Mouse (Mus musculus) midbrain, embryonic 10.5 days (tissue): ENCODE measurements around the gene Zfp568. TPM values are rescaled to one million over a fixed set of nuclear protein-coding genes. Genes with fewer than 3 reads are reported as not detected.

Experiments used
- DNase-seq: peaks from one replicate; pipeline ENCODE4 v3.0.0-alpha.2; 2017; ENCODE audit warnings: low spot score
- H3K27ac ChIP-seq: fragments of 300-500 bp; sonication (generic); replicated peaks from 2 replicates; pipeline ENCODE4 v1.5.1; 2016; ENCODE audit warnings: mild to moderate bottlenecking
- H3K27me3 ChIP-seq: fragments of 300-500 bp; sonication (generic); 2 replicates; pipeline ENCODE4 v1.6.1; 2016; ENCODE audit warnings: low read depth, mild to moderate bottlenecking; ENCODE audit not compliant: poor library complexity, severe bottlenecking
- H3K36me3 ChIP-seq: fragments of 300-500 bp; sonication (generic); 2 replicates; pipeline ENCODE4 v1.6.1; 2016; ENCODE audit warnings: mild to moderate bottlenecking, moderate library complexity
- H3K4me1 ChIP-seq: fragments of 300-500 bp; sonication (generic); 2 replicates; pipeline ENCODE4 v1.6.1; 2016
- H3K4me3 ChIP-seq: fragments of 300-500 bp; sonication (generic); 2 replicates; pipeline ENCODE4 v1.5.1; 2016; ENCODE audit warnings: mild to moderate bottlenecking, moderate library complexity
- H3K9me3 ChIP-seq: fragments of 300-500 bp; sonication (generic); replicated peaks from 2 replicates; pipeline ENCODE4 v1.6.1; 2016; ENCODE audit warnings: mild to moderate bottlenecking
- WGBS: fragments of 180-500 bp; shearing (Covaris S2); methylation state at CpG from one replicate; pipeline ENCODE4 v1.1.7; 2016; 5-methylcytosine and 5-hydroxymethylcytosine counted together
- polyA plus RNA-seq: library from polyadenylated mRNA; unstranded; fragments of >200 nt; fragmentation: Nextera tagmentation; extraction: Ambion mirVana; gene quantifications from 2 replicates; pipeline ENCODE4 v1.2.1, GENCODE M21; 2016

The Zfp568 gene
- polyA plus RNA-seq, 1 experiment from 2014 or later, result 23.3 TPM

GRCm38 (mm10) chr7:30027331-30027730, 43.6 kb downstream of the Zfp568 start:
- Histone ChIP-seq H3K27ac (no peak overlapping the region), H3K27me3 (no peaks in the 10 kb centered on the region), H3K4me3 (no peak overlapping the region), H3K36me3 (peaks cover 63% of the 10 kb centered on the region), H3K9me3 (no peaks in the 10 kb centered on the region), H3K4me1 (peaks cover 5% of the 10 kb centered on the region; the same call in 1 of the 2 replicates)
- WGBS, result 79% methylated on average over 4 of the region's 4 CpGs
- DNase-seq, result no peak

- H3K4me3 ChIP-seq, result no peak overlapping the region
- no peak overlapping the region for H3K27ac ChIP-seq
- H3K27me3 ChIP-seq, result no peaks in the 10 kb centered on the region
- no peaks in the 10 kb centered on the region for H3K9me3 ChIP-seq
- WGBS, result 80% methylated on average over 3 of the region's 3 CpGs
- no peak for DNase-seq
- peaks cover 5% of the 10 kb centered on the region; the same call in 1 of the 2 replicates for H3K4me1 ChIP-seq
- H3K36me3 ChIP-seq, result peaks cover 51% of the 10 kb centered on the region
These were observed 44.8 kb downstream of the Zfp568 start for GRCm38 (mm10) chr7:30028572-30028971.

GRCm38 (mm10) chr7:30030677-30031076, 46.9 kb downstream of the Zfp568 start:
- Histone ChIP-seq H3K27ac (no peak overlapping the region), H3K36me3 (peaks cover 30% of the 10 kb centered on the region), H3K4me1 (peaks cover 5% of the 10 kb centered on the region; the same call in 1 of the 2 replicates), H3K4me3 (no peak overlapping the region), H3K9me3 (no peaks in the 10 kb centered on the region), H3K27me3 (no peaks in the 10 kb centered on the region)
- no peak for DNase-seq
- 43% methylated on average over 6 of the region's 6 CpGs for WGBS

GRCm38 (mm10) chr7:30031379-30031778, 47.6 kb downstream of the Zfp568 start:
- Histone ChIP-seq H3K4me1 (peaks cover 5% of the 10 kb centered on the region; the same call in 1 of the 2 replicates), H3K9me3 (no peaks in the 10 kb centered on the region), H3K27ac (no peak overlapping the region), H3K27me3 (no peaks in the 10 kb centered on the region), H3K4me3 (no peak overlapping the region), H3K36me3 (peaks cover 23% of the 10 kb centered on the region)
- no peak for DNase-seq
- WGBS, result 80% methylated on average over 3 of the region's 3 CpGs

GRCm38 (mm10) chr7:30034331-30034730, 50.6 kb downstream of the Zfp568 start:
- Histone ChIP-seq H3K36me3 (peaks cover 20% of the 10 kb centered on the region), H3K4me1 (peaks cover 5% of the 10 kb centered on the region; the same call in 1 of the 2 replicates), H3K9me3 (no peaks in the 10 kb centered on the region), H3K27me3 (no peaks in the 10 kb centered on the region), H3K27ac (no peak overlapping the region), H3K4me3 (no peak overlapping the region)
- DNase-seq, result no peak
- WGBS, result 93% methylated on average over 12 of the region's 12 CpGs

- no peak for DNase-seq
- Histone ChIP-seq H3K27ac (no peak overlapping the region), H3K36me3 (peaks cover 8% of the 10 kb centered on the region), H3K4me1 (no peaks in the 10 kb centered on the region), H3K27me3 (no peaks in the 10 kb centered on the region), H3K9me3 (no peaks in the 10 kb centered on the region), H3K4me3 (no peak overlapping the region)
- WGBS, result 72% methylated on average over 9 of the region's 9 CpGs
These were observed 60.6 kb downstream of the Zfp568 start for GRCm38 (mm10) chr7:30044354-30044753.

- no peaks in the 10 kb centered on the region for H3K27me3 ChIP-seq
- no peak overlapping the region for H3K4me3 ChIP-seq
- no peaks in the 10 kb centered on the region for H3K9me3 ChIP-seq
- WGBS, result 94% methylated on average over 4 of the region's 4 CpGs
- H3K36me3 ChIP-seq, result peaks cover 3% of the 10 kb centered on the region; the same call in 1 of the 2 replicates
- peaks cover 13% of the 10 kb centered on the region for H3K4me1 ChIP-seq
- DNase-seq, result no peak
- H3K27ac ChIP-seq, result no peak overlapping the region
These were observed 64.4 kb downstream of the Zfp568 start for GRCm38 (mm10) chr7:30048126-30048525.

- peaks cover 18% of the 10 kb centered on the region for H3K4me1 ChIP-seq
- H3K27ac ChIP-seq, result peak within 1 kb of the TSS; percentile 88
- under 1% methylated on average over 40 of the region's 40 CpGs for WGBS
- peak within 1 kb of the TSS; percentile 85 for H3K4me3 ChIP-seq
- no peaks in the 10 kb centered on the region for H3K9me3 ChIP-seq
- H3K27me3 ChIP-seq, result no peaks in the 10 kb centered on the region
- DNase-seq, result peak; percentile 90
- peaks cover 14% of the 10 kb centered on the region for H3K36me3 ChIP-seq
These were observed 67.3 kb downstream of the Zfp568 start, which contains the start of gene Zfp14 for GRCm38 (mm10) chr7:30050882-30051548. Zfp14 (minus strand) TSS chr7:30051380.

GRCm38 (mm10) chr7:30053591-30053990, 69.8 kb downstream of the Zfp568 start:
- Histone ChIP-seq H3K4me1 (peaks cover 18% of the 10 kb centered on the region), H3K4me3 (no peak overlapping the region), H3K9me3 (no peaks in the 10 kb centered on the region), H3K27ac (no peak overlapping the region), H3K36me3 (peaks cover 35% of the 10 kb centered on the region), H3K27me3 (no peaks in the 10 kb centered on the region)
- no peak for DNase-seq
- 17% methylated on average over 3 of the region's 3 CpGs for WGBS

GRCm38 (mm10) chr7:30060341-30060740, 76.6 kb downstream of the Zfp568 start:
- peaks cover 91% of the 10 kb centered on the region for H3K36me3 ChIP-seq
- H3K4me3 ChIP-seq, result no peak overlapping the region
- 82% methylated on average over 6 of the region's 6 CpGs for WGBS
- H3K27me3 ChIP-seq, result no peaks in the 10 kb centered on the region
- no peak for DNase-seq
- no peaks in the 10 kb centered on the region for H3K4me1 ChIP-seq
- no peaks in the 10 kb centered on the region for H3K9me3 ChIP-seq
- no peak overlapping the region for H3K27ac ChIP-seq

GRCm38 (mm10) chr7:30062478-30062877, 78.7 kb downstream of the Zfp568 start:
- peaks cover 86% of the 10 kb centered on the region for H3K36me3 ChIP-seq

GRCm38 (mm10) chr7:30064622-30065021, 80.9 kb downstream of the Zfp568 start:
- H3K4me1 ChIP-seq, result no peaks in the 10 kb centered on the region
- 85% methylated on average over 5 of the region's 5 CpGs for WGBS
- H3K4me3 ChIP-seq, result no peak overlapping the region
- peaks cover 79% of the 10 kb centered on the region for H3K36me3 ChIP-seq
- no peaks in the 10 kb centered on the region for H3K9me3 ChIP-seq
- H3K27ac ChIP-seq, result no peak overlapping the region
- no peaks in the 10 kb centered on the region for H3K27me3 ChIP-seq
- no peak for DNase-seq

More at GRCm38 (mm10) chr7:30062478-30062877, 78.7 kb downstream of the Zfp568 start:
- DNase-seq, result peak; percentile 27
- no peaks in the 10 kb centered on the region for H3K27me3 ChIP-seq
- 90% methylated on average over 5 of the region's 5 CpGs for WGBS
- H3K9me3 ChIP-seq, result no peaks in the 10 kb centered on the region
- no peak overlapping the region for H3K27ac ChIP-seq
- H3K4me3 ChIP-seq, result no peak overlapping the region
- no peaks in the 10 kb centered on the region for H3K4me1 ChIP-seq
